Mouse (Mus musculus): ENCODE measurements around the gene Nipbl. TPM values are rescaled to one million over a fixed set of nuclear protein-coding genes. Genes with fewer than 3 reads are reported as not detected.

Gene Nipbl
- 105 TPM for polyA plus RNA-seq (2014; fragmentation: Illumina TruSeq; extraction: RNeasy Lipid Tissue Mini Kit (QIAGEN cat#74804); ENCODE audit: low read depth, low replicate concordance)

GRCm38 (mm10) chr15:8443926-8444889 lies at the start of gene Nipbl:
TSS of gene Nipbl (minus strand) at chr15:8444463.

Other genes starting within 250 kb of the Nipbl start
- gene Gm2310, start 75.5 kb upstream of the Nipbl start, polyA plus RNA-seq (2014; fragmentation: Illumina TruSeq; extraction: RNeasy Lipid Tissue Mini Kit (QIAGEN cat#74804); ENCODE audit: low read depth, low replicate concordance), result not detected

All from adrenal gland, adult 10 weeks (tissue).